Mouse (Mus musculus) cerebellum, adult 11 months (tissue): ENCODE measurements around the gene Ccnl1.

Source experiments
- DNase-seq: peaks from one replicate; pipeline ENCODE4 v3.0.0; 2022

Gene Ccnl1

GRCm38 (mm10) chr3:65922420-65922819 is 35.6 kb downstream of the Ccnl1 start:
- DNase-seq, result no peak

GRCm38 (mm10) chr3:65921671-65922070 is 36.4 kb downstream of the Ccnl1 start:
- no peak for DNase-seq

- no peak for DNase-seq
These were observed 39.0 kb downstream of the Ccnl1 start for GRCm38 (mm10) chr3:65919016-65919415.

- DNase-seq, result no peak
These were observed 45.1 kb downstream of the Ccnl1 start for GRCm38 (mm10) chr3:65912928-65913327.

GRCm38 (mm10) chr3:65912217-65912616 is 45.8 kb downstream of the Ccnl1 start:
- DNase-seq, result no peak

- DNase-seq, result no peak
These were observed 46.8 kb downstream of the Ccnl1 start for GRCm38 (mm10) chr3:65911265-65911664.

- no peak for DNase-seq
These were observed 48.6 kb downstream of the Ccnl1 start for GRCm38 (mm10) chr3:65909454-65909853.

GRCm38 (mm10) chr3:65907536-65907935 is 50.5 kb downstream of the Ccnl1 start:
- DNase-seq, result no peak

GRCm38 (mm10) chr3:65905281-65906169 is 52.5 kb downstream of the Ccnl1 start:
- DNase-seq, result no peak

GRCm38 (mm10) chr3:65904711-65905110 is 53.3 kb downstream of the Ccnl1 start:
- DNase-seq, result no peak

- no peak for DNase-seq
These were observed 53.9 kb downstream of the Ccnl1 start for GRCm38 (mm10) chr3:65904106-65904505.

- DNase-seq, result no peak
These were observed 59.3 kb downstream of the Ccnl1 start for GRCm38 (mm10) chr3:65898598-65899278.

GRCm38 (mm10) chr3:65897233-65897993 is 60.6 kb downstream of the Ccnl1 start:
- no peak for DNase-seq
